Comparison of ENCODE assay signal across 14 mouse cellular contexts in genomic region chr13:42104371-42104770, GRCm38 (mm10).
"Had no signal": no experiment of that assay in that cellular context is flagged by ENCODE, and none has a peak within 500 bp of the region (broad histone marks: within the 10 kb centered on the region; RNA-seq: fewer than 3 reads in every experiment).

No protein-coding gene starts in this region.

- DNase-seq: kidney, adult 11 months; kidney, adult 8-10 months; kidney, postnatal 10 days; kidney, postnatal 36 days; layer of hippocampus, postnatal 36 days; liver, embryonic 13.5 days; lung, embryonic 14.5 days; retina, postnatal 1 day; right cerebral cortex, postnatal 25 days had no signal

- H3K9ac ChIP-seq: kidney, embryonic 15.5 days; lung, embryonic 14.5 days; midbrain, embryonic 12.5 days; neural tube, embryonic 12.5 days; neural tube, embryonic 15.5 days had no signal

- H3K36me3 ChIP-seq: kidney, embryonic 15.5 days; liver, embryonic 13.5 days; midbrain, embryonic 12.5 days; midbrain, embryonic 15.5 days; neural tube, embryonic 12.5 days; neural tube, embryonic 15.5 days had no signal

- H3K4me2 ChIP-seq: kidney, embryonic 15.5 days; lung, embryonic 14.5 days had no signal

- H3K9me3 ChIP-seq: kidney, embryonic 15.5 days; liver, embryonic 13.5 days; midbrain, embryonic 12.5 days; midbrain, embryonic 15.5 days; neural tube, embryonic 12.5 days; neural tube, embryonic 15.5 days had no signal

- H3K27me3 ChIP-seq: kidney, embryonic 15.5 days; liver, embryonic 13.5 days; midbrain, embryonic 12.5 days; midbrain, embryonic 15.5 days; neural tube, embryonic 12.5 days; neural tube, embryonic 15.5 days had no signal

- H3K4me3 ChIP-seq: kidney, embryonic 15.5 days; liver, embryonic 13.5 days; midbrain, embryonic 12.5 days; neural tube, embryonic 12.5 days had no signal

- H3K27ac ChIP-seq: kidney, embryonic 15.5 days; liver, embryonic 13.5 days; neural tube, embryonic 12.5 days had no signal
